ENCODE assay signal across 12 mouse cellular contexts in the genomic region with DNA sequence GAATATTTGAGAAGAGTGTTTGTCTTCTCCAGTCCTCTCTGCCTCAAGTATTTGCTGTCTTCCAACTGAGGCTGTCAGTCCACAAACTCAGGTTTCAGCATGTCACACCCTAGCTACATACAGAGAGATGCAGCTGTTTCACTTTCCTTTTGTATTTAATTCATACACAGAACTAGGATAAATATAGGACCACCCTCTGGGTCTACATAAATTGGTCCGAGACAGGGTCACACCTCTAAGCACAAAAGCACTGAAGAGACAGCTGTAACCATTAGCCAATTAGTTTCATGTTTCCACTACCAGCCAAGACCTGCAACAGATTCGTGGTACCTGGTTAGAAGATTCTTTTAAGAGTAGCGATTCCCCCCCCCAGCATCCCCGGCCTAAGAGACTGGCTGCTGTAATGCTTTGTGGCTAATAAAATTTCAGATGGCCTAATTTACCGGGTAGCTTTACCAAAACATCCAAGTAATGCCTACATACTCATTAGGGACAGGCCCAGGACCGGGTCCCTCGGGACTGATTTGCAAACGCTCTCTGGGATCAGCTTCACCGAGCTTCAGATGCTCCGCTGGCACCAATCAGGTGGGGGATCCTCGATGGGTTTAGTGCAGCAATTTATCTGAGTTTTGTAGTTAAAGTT.
A peak's percentile ranks its signal among the peaks of the same experiment; 100 is the strongest.
DNase-seq lines count a peak whose midpoint lies in the region; ATAC-seq and TF ChIP-seq lines count a peak whose summit lies in the region.
"Had no signal": no experiment of that assay in that cellular context is flagged by ENCODE, and none has a peak within 500 bp of the region (broad histone marks: within the 10 kb centered on the region; RNA-seq: fewer than 3 reads in every experiment).

No protein-coding gene starts in this region.

- H3K27ac ChIP-seq in layer of hippocampus, adult 2 months = peak overlapping the region; percentile 29; the same call in 1 of the 2 replicates
- H3K27ac ChIP-seq in embryonic facial prominence, embryonic 14.5 days (replicated peaks; ENCODE audit: low read depth, low read length) = no peak overlapping the region
- H3K27ac ChIP-seq in limb, embryonic 10.5 days = peak overlapping the region; percentile 61; the same call in 1 of the 2 replicates
- H3K27ac ChIP-seq in neural tube, embryonic 14.5 days (ENCODE audit: low read depth, low read length) = no peak overlapping the region
- H3K27ac ChIP-seq: intestine, embryonic 15.5 days; liver, embryonic 13.5 days had no signal

- H3K4me1 ChIP-seq in embryonic facial prominence, embryonic 14.5 days (ENCODE audit: control insufficient read depth, insufficient read depth, low read length) = peaks cover 15% of the 10 kb centered on the region; the same call in 1 of the 2 replicates
- peaks cover 22% of the 10 kb centered on the region for H3K4me1 ChIP-seq in limb, embryonic 10.5 days
- H3K4me1 ChIP-seq in neural tube, embryonic 14.5 days (ENCODE audit: control insufficient read depth, insufficient read depth, low read length) = peaks cover 13% of the 10 kb centered on the region
- H3K4me1 ChIP-seq: intestine, embryonic 15.5 days; liver, embryonic 13.5 days had no signal

- ATAC-seq in embryonic facial prominence, embryonic 14.5 days (ENCODE audit: low read depth) = peak; percentile 83
- ATAC-seq in neural tube, embryonic 14.5 days (ENCODE audit: low read depth) = peak; percentile 60; the same call in 1 of the 2 replicates
- ATAC-seq: intestine, embryonic 15.5 days had no signal

- 37% methylated on average over 11 of the region's 11 CpGs for WGBS in embryonic facial prominence, embryonic 14.5 days
- 32% methylated on average over 11 of the region's 11 CpGs for whole genome bisulfite sequencing in limb, embryonic 10.5 days
- 20% methylated on average over 11 of the region's 11 CpGs for WGBS in neural tube, embryonic 14.5 days

- no peaks in the 10 kb centered on the region for H3K36me3 ChIP-seq in embryonic facial prominence, embryonic 14.5 days (ENCODE audit: control insufficient read depth, insufficient read depth, low read length)
- no peaks in the 10 kb centered on the region for H3K36me3 ChIP-seq in limb, embryonic 10.5 days
- H3K36me3 ChIP-seq in neural tube, embryonic 14.5 days (ENCODE audit: control insufficient read depth, insufficient read depth, low read length) = no peaks in the 10 kb centered on the region
- H3K36me3 ChIP-seq: intestine, embryonic 15.5 days; liver, embryonic 13.5 days had no signal

- no peak overlapping the region for H3K9ac ChIP-seq in embryonic facial prominence, embryonic 14.5 days (ENCODE audit: low read depth, low read length)
- H3K9ac ChIP-seq in neural tube, embryonic 14.5 days (replicated peaks; ENCODE audit: low read depth, low read length) = no peak overlapping the region
- H3K9ac ChIP-seq: intestine, embryonic 15.5 days; liver, embryonic 13.5 days had no signal

- no peak for TF ChIP-seq CTCF in layer of hippocampus, adult 2 months (conservative IDR thresholded peaks at IDR 0.05)

- H3K4me3 ChIP-seq in layer of hippocampus, adult 2 months = no peak overlapping the region
- no peak overlapping the region for H3K4me3 ChIP-seq in embryonic facial prominence, embryonic 14.5 days (ENCODE audit: low read depth, low read length)
- peak overlapping the region; percentile 10; the same call in 1 of the 2 replicates for H3K4me3 ChIP-seq in limb, embryonic 10.5 days
- H3K4me3 ChIP-seq in neural tube, embryonic 14.5 days (ENCODE audit: low read depth, low read length) = no peak overlapping the region
- H3K4me3 ChIP-seq: intestine, embryonic 15.5 days; liver, embryonic 13.5 days had no signal

- no peaks in the 10 kb centered on the region for H3K9me3 ChIP-seq in embryonic facial prominence, embryonic 14.5 days (ENCODE audit: control insufficient read depth, low read length)
- H3K9me3 ChIP-seq in limb, embryonic 10.5 days (replicated peaks) = no peaks in the 10 kb centered on the region
- H3K9me3 ChIP-seq in neural tube, embryonic 14.5 days (ENCODE audit: control insufficient read depth, low read length) = no peaks in the 10 kb centered on the region
- H3K9me3 ChIP-seq: intestine, embryonic 15.5 days; liver, embryonic 13.5 days had no signal

- DNase-seq in layer of hippocampus, adult 2 months (ENCODE audit: low spot score in 2 of 2) = no peak
- DNase-seq in layer of hippocampus, adult 9-11 months = no peak
- peak; percentile 61 for DNase-seq in embryonic facial prominence, embryonic 14.5 days (ENCODE audit: low spot score)
- peak; percentile 50 for DNase-seq in limb, embryonic 10.5 days (ENCODE audit: low spot score)
- no peak for DNase-seq in heart, postnatal 25 days (ENCODE audit: low spot score)
- no peak for DNase-seq in thymus, postnatal 0 days (ENCODE audit: low spot score)
- DNase-seq in lung, postnatal 10 days = no peak
- DNase-seq: adrenal gland, postnatal 36 days; cerebellum, adult 11-12 months; liver, embryonic 13.5 days had no signal

- no peaks in the 10 kb centered on the region for H3K27me3 ChIP-seq in embryonic facial prominence, embryonic 14.5 days (replicated peaks; ENCODE audit: control insufficient read depth, insufficient read depth, low read length)
- peaks cover 29% of the 10 kb centered on the region; the same call in 1 of the 2 replicates for H3K27me3 ChIP-seq in limb, embryonic 10.5 days (ENCODE audit: low read depth, poor library complexity, severe bottlenecking)
- H3K27me3 ChIP-seq in neural tube, embryonic 14.5 days (ENCODE audit: control insufficient read depth, insufficient read depth, low read length) = no peaks in the 10 kb centered on the region
- H3K27me3 ChIP-seq: intestine, embryonic 15.5 days; liver, embryonic 13.5 days had no signal

- H3K4me2 ChIP-seq in embryonic facial prominence, embryonic 14.5 days (ENCODE audit: low read depth, low read length) = no peak overlapping the region
- H3K4me2 ChIP-seq in neural tube, embryonic 14.5 days (ENCODE audit: low read depth, low read length) = no peak overlapping the region
- H3K4me2 ChIP-seq: intestine, embryonic 15.5 days; liver, embryonic 13.5 days had no signal

- intact Hi-C loops in heart, postnatal 25 days (cut with DNase I) = no loop called here

Comparison
In these comparisons a context has a peak if more than half of its experiments do, and no peak if none do; other contexts are left out.
1. DNase-seq: peak in embryonic facial prominence, embryonic 14.5 days (single experiment) and limb, embryonic 10.5 days (single experiment); none in layer of hippocampus, adult 2 months (0 of 2), layer of hippocampus, adult 9-11 months (single experiment), heart, postnatal 25 days (single experiment), thymus, postnatal 0 days (single experiment) and lung, postnatal 10 days (single experiment).
2. H3K27ac ChIP-seq: peak in layer of hippocampus, adult 2 months (single experiment) and limb, embryonic 10.5 days (single experiment); none in embryonic facial prominence, embryonic 14.5 days (single experiment) and neural tube, embryonic 14.5 days (single experiment).